Mouse (Mus musculus) ES-Bruce4 (cell line): ENCODE results near the gene Cytip. TPM values are rescaled to one million over a fixed set of nuclear protein-coding genes. Genes with fewer than 3 reads are reported as not detected.

Experiments
- H3K27ac ChIP-seq: 2 replicates; pipeline ENCODE4 v1.5.1; 2012; ENCODE audit warnings: low read length, inconsistent platforms; ENCODE audit not compliant: insufficient read depth
- H3K27me3 ChIP-seq: 2 replicates; pipeline ENCODE4 v1.6.1; 2012; ENCODE audit warnings: mild to moderate bottlenecking, low read length, inconsistent platforms; ENCODE audit not compliant: control insufficient read depth, poor library complexity, insufficient read depth, severe bottlenecking
- H3K36me3 ChIP-seq: 2 replicates; pipeline ENCODE4 v1.6.1; 2012; ENCODE audit warnings: inconsistent platforms, mild to moderate bottlenecking, low read length, moderate library complexity; ENCODE audit not compliant: control insufficient read depth, poor library complexity, insufficient read depth, severe bottlenecking
- H3K4me1 ChIP-seq: one replicate; pipeline ENCODE4 v1.8.1; 2011; ENCODE audit warnings: low read length; ENCODE audit not compliant: control insufficient read depth, insufficient read depth
- H3K4me3 ChIP-seq: 2 replicates; pipeline ENCODE4 v1.5.1; 2011; ENCODE audit warnings: low read depth, mild to moderate bottlenecking, low read length
- H3K9ac ChIP-seq: 2 replicates; pipeline ENCODE4 v1.6.1; 2012; ENCODE audit warnings: low read depth, mild to moderate bottlenecking, inconsistent platforms; ENCODE audit not compliant: poor library complexity, severe bottlenecking
- H3K9me3 ChIP-seq: replicated peaks from 2 replicates; pipeline ENCODE4 v1.6.1; 2012; ENCODE audit warnings: mild to moderate bottlenecking, low read length, inconsistent platforms; ENCODE audit not compliant: control insufficient read depth, poor library complexity, insufficient read depth, severe bottlenecking
- CTCF ChIP-seq: IDR thresholded peaks from one replicate; pipeline ENCODE4 v1.8.1; 2011; ENCODE audit warnings: low read depth, low read length
- EP300 ChIP-seq: IDR thresholded peaks from 2 replicates; pipeline ENCODE4 v1.6.1; 2011; ENCODE audit warnings: low read depth, low read length; ENCODE audit not compliant: insufficient read depth
- POLR2A ChIP-seq: IDR thresholded peaks from one replicate; pipeline ENCODE4 v1.8.1; 2011; ENCODE audit warnings: low read length; ENCODE audit not compliant: insufficient read depth
- polyA plus RNA-seq: library from polyadenylated mRNA; stranded (reverse); fragments of >200 nt; gene quantifications from 2 replicates; pipeline ENCODE4 v1.2.4, GENCODE M21; 2011; ENCODE audit warnings: low read depth; ENCODE audit not compliant: missing spikeins, insufficient read depth, insufficient read length

Cytip gene
- polyA plus RNA-seq, 1 experiment = not detected

DNA sequence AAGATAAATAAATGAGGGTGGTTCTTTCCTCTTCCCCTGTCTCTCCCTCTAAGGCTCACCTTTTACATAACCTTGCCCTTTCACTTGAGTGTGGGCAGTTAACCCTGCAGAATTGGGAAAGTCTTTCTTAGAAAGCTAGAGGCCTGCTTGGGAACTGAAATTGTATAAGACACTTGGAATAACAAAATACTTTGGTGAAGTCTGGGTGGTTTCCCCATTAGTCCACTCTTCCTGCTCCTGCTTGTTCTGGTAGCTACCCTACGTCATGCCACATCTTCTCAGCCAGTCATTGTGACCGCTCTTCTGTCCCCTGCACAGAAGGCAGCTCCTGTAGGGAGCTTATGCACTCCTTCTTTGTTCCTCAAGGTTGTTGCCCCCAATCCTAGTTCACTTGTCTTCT, 26.2 kb downstream of the Cytip start:
- no peaks in the 10 kb centered on the region for H3K36me3 ChIP-seq
- no peaks in the 10 kb centered on the region; the same call in 1 of the 2 replicates for H3K27me3 ChIP-seq
- TF ChIP-seq CTCF (no peak), EP300 (no peak), POLR2A (no peak)
- H3K4me1 ChIP-seq = no peaks in the 10 kb centered on the region
- H3K9ac ChIP-seq = no peak overlapping the region
- no peak overlapping the region for H3K4me3 ChIP-seq
- H3K9me3 ChIP-seq = no peaks in the 10 kb centered on the region
- H3K27ac ChIP-seq = no peak overlapping the region

DNA sequence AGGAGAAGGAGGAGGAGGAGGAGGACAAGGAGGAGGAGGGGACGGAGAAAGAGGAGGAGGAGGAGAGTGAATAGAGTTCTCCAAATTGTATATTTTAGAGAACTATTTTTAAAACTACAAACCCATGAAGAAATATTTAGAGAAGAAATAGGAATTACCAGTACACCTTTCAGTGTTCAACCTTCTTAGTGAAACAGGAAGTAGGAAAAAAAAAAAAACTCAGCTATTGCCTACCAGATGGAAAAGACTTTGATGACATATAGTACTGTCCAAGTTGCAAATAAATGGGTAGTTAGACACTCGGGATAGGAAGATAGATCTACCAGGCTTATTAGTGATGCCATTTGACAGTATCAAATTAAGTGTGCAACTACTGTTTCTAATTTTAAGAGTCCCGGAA, 27.7 kb downstream of the Cytip start:
- Histone ChIP-seq H3K36me3 (no peaks in the 10 kb centered on the region), H3K9me3 (no peaks in the 10 kb centered on the region), H3K27ac (no peak overlapping the region), H3K4me3 (no peak overlapping the region), H3K9ac (no peak overlapping the region), H3K4me1 (no peaks in the 10 kb centered on the region), H3K27me3 (no peaks in the 10 kb centered on the region; the same call in 1 of the 2 replicates)
- no peak for TF ChIP-seq EP300

DNA sequence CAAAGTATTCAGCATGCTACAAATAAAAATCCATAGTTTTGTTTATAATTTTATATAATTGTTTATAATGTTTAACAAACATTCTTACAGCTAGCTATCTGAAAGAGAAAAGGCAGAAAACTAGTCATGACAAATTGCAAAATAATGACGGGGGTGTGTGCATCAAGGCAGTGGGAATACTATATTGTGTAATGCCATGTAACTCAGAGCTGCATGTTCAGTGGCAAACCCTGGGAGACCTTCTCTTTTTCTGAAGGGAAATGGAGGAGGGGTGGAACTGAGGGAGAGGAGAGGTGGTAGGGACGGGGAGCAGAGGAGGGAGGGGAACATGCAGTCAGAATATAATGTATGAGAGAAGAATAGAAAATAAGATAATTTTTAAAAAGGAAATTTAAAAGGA, 28.6 kb downstream of the Cytip start:
- Histone ChIP-seq H3K4me3 (no peak overlapping the region), H3K27ac (no peak overlapping the region), H3K9ac (no peak overlapping the region), H3K27me3 (no peaks in the 10 kb centered on the region; the same call in 1 of the 2 replicates), H3K36me3 (no peaks in the 10 kb centered on the region), H3K9me3 (no peaks in the 10 kb centered on the region), H3K4me1 (no peaks in the 10 kb centered on the region)
- TF ChIP-seq CTCF = no peak
- no peak for TF ChIP-seq EP300

DNA sequence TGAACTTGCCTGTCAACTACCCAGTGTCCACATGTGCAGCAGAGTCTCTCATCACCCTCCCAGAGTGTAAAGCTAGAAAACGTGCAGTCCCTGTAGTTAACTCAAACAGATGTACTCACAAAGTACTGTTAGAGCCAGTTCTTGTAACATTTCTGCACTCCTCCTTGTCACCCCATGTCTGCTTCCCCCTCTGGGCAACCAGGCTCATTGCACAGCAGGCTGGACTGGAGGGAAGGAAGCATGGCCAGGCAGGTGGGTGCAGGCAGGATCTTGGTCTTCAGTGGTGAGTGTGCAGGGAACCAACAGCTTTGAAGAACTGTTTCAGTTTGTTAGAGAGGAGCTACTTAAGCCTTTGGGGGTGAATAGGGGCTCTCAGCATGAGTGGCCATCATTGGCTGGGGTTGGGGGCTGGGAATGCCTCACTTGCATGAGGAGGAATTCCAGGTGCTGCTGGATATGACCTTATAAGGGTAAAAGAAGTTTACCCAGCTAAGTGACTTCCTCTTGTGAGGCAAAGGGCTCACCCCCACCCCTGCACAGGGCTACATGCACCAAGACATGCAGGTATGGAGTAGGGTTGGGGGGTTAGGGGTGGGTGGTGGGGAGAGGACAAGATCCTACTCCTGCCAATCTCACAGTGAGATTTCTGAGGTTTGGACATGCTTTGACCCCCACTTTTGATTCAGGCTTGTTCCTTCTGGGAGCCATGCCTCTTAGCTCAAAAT, 31.7 kb downstream of the Cytip start:
- no peak for TF ChIP-seq EP300
- TF ChIP-seq CTCF = no peak
- no peak for TF ChIP-seq POLR2A
- Histone ChIP-seq H3K4me3 (no peak overlapping the region), H3K36me3 (no peaks in the 10 kb centered on the region), H3K9ac (no peak overlapping the region), H3K27ac (no peak overlapping the region), H3K9me3 (no peaks in the 10 kb centered on the region), H3K4me1 (no peaks in the 10 kb centered on the region), H3K27me3 (no peaks in the 10 kb centered on the region)

DNA sequence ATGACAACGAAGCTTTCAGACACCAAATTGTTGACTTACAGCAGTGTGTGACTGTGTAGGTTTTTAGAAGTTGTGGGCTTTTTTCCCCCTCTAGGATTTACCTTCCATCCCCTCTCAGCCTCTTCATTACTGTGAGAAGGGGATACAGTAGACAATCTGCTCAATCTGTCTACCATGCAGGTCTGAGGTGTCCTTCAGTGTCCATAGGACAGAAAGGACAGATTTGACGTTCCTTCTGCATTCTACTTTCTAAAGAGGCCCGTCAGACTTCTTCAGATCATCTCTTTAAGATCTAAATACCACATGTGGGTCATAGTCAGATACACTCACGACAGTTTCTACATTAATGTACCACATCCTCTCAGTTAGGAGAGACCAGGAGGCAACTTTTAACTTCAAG, 33.5 kb downstream of the Cytip start:
- TF ChIP-seq EP300 (no peak), POLR2A (no peak), CTCF (no peak)
- H3K9me3 ChIP-seq = no peaks in the 10 kb centered on the region
- no peaks in the 10 kb centered on the region for H3K27me3 ChIP-seq
- H3K4me3 ChIP-seq = no peak overlapping the region
- H3K36me3 ChIP-seq = no peaks in the 10 kb centered on the region
- H3K9ac ChIP-seq = no peak overlapping the region
- H3K27ac ChIP-seq = no peak overlapping the region
- H3K4me1 ChIP-seq = no peaks in the 10 kb centered on the region

DNA sequence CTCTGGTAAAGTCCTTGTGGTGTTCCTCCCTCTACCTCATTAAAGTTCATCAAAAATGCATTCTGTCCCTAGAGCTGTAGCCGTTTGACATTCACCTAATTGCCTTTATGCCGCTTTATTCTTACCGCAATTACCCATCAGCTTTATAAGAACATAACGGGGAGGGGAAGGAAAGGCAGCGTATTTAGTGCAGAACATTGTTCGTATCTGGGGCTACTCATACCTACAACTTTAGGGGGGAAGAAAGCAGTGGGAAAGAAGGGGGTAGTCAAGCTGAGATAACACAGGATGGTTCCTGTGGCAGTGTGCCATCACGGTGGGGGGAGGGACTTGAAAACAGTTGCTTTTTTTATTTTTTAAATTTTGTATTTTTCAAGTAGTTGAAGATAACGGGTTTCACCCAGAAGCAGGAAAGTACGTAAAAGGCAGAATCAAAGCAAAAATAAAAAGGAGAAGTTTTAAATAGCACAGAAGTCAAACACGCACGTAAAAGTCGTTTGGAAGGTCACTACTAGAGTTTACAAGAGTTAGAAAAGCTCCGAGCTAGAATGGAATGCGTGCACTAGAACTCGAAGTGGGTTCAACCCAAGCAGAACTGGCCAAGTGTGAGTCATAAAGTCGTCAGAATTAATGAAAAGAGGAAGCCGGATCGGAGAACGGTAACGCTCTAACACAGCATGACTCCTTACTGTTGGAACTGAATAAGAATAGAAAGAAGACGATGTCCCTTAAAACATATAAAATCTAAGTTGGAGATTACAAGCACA, 34.6 kb downstream of the Cytip start:
- TF ChIP-seq CTCF (no peak), EP300 (no peak), POLR2A (no peak)
- H3K4me3 ChIP-seq = no peak overlapping the region
- no peak overlapping the region for H3K27ac ChIP-seq
- H3K27me3 ChIP-seq = no peaks in the 10 kb centered on the region
- no peaks in the 10 kb centered on the region for H3K4me1 ChIP-seq
- no peaks in the 10 kb centered on the region for H3K9me3 ChIP-seq
- no peaks in the 10 kb centered on the region for H3K36me3 ChIP-seq
- H3K9ac ChIP-seq = no peak overlapping the region
